Mouse (Mus musculus) thymus, postnatal 14 days (tissue): ENCODE data around the gene Mrps2.
"Not testable (repeated sequence)": the region's sequence is repeated elsewhere in the genome, so short reads cannot be mapped to it uniquely, and the experiment has no call there.

ENCODE experiments used
- DNase-seq: peaks from one replicate; pipeline ENCODE4 v3.0.0; 2021

The Mrps2 gene

DNA sequence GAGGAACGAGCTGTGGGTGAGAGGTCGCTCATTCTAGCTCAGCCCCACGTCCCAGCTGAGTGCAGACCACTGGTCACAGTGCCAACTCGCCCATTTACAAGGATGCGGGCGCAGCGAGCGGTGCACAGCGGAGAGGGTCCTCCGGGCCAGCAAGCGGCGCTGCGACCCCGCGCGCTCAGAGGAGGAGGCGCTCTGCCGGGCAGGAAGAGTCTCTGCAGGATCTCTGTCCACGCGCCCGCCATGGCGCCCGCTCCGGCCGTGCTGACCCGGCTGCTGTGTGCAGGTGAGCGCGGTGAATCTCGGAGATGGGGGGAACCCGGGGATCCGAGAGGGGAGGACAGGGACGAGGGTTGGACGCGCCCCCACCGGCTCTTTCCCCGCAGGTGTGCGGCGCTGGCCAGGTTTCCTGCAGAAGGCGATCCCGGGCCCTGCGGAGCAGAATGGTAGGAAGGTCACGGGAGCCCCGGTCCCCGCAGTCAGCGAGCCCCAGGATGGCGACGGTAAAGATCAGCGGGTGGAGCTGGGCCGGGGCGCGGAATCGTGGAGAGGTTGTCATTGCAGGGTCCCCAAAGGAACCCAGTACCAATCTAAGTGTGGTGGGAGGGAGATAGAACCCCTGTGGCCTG lies at the start of gene Mrps2:
Gene Mrps2 (plus strand): TSS at position 207 of the 626 bp plus-strand sequence.
- peak; percentile 85 for DNase-seq

DNA sequence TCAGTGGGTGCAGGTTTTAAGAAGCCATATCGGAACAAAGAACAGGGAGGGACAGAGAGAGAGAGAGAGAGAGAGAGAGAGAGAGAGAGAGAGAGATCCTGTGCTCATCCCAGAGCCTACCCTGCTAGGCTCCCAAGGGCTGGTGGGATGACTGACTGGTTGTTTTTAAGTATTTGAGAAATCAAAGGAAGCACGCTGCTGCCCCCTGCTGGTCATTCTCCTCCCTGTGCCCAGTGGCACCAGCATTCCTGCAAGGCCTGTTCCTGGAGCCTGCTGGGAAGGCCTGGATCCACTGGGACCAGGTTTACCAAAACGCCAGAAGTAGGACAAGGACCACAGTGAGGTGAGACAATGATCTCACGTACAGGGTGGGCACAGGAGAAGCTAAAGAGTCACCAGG lies 48.0 kb upstream of the Mrps2 start:
- peak; percentile 59 for DNase-seq

DNA sequence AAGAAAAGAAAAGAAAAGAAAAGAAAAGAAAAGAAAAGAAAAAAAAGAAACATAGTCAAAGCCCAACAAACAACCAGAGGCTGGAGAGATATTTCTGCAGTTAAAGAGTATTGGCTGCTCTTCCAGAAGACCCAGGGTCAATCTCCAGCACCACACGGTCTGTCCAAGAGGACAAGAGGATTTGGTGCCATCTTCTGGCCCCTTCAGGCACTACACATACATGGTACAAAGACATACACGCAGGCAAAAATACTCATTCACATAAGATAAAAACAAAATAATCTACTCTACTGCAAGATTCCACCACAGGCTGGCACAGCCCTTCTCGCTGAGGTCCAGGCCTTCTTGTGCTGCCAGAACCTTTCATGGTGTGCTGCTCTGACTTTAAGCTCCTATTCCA lies 44.7 kb upstream of the Mrps2 start:
- peak; percentile 59 for DNase-seq

DNA sequence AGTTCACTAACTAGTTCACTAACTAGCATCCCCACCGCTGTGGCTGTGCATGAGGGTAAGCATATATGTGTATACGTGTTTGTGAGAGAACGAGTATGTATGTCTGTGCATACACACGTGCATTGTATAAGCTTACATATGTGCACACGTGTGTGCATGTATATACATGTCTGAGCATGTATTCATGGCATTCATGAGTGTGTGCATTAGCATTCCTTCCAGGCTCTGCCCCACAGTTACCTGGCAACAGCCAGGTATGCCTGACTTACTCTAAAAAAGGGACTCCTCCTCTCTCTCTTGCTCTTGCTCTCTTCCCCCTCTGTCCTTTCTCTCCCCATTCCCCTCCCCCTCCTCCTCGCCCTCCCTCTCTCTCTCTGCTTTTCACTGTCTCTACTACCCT lies 40.6 kb upstream of the Mrps2 start:
- DNase-seq, result no peak

DNA sequence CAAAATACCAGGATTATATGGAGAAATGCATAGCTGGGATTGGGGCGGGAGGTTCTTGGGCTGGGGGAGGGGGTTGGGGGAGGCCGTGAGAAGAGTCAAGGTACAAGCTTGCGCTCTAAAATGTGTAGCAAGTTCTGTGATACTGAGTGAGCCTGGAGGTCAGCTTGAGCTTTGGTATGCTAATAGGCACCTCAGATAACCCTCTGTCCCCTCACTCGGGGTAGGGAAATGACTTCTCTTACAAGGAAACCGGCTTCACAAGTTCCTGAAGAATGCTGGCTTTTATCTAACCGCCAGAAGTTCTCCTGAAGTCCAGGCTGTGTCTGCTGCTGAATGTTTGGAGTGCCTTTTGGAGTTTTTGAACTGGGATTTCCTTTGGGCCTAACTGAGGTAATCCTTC lies 37.0 kb upstream of the Mrps2 start:
- no peak for DNase-seq

DNA sequence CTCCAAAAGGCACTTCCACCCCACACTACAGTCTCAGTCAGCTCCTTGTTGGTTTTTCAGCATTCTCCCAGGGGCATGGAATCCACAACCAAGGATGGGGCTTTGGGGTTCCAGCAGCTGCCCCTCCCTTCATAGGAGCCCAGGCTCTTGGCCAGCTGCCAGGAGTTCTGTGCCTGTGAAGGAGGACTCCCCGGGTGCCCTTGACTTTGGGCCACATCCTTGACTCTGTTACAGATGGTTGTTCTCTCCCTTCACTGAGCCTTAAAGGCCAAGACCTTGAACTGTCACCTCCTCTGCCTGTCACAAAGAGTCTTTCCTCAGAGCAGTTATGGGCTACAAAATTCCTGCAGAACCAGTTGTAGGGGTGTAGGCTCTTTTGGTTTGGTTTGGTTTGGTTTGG lies 35.1 kb upstream of the Mrps2 start:
- no peak for DNase-seq

DNA sequence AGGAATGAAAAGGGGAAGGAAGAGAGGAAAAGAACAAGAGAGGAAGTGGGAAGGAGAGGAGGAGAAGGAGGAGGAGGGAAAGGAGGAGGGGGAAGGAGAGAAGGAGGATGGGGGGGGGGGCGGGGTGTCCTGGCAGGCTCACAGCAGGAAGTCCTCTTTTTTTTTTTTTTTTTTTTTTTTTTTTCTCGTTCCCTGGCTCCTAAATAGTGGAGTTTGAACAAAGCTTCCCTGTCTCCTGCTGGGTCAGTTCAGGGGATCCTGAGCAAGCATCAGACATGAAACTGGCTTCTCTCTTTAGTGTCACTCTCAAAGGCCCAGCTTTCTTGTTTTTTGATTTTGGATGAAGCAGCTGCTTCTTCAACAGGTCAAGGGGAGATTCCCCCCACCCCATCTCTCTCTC lies 34.4 kb upstream of the Mrps2 start:
- no peak for DNase-seq

DNA sequence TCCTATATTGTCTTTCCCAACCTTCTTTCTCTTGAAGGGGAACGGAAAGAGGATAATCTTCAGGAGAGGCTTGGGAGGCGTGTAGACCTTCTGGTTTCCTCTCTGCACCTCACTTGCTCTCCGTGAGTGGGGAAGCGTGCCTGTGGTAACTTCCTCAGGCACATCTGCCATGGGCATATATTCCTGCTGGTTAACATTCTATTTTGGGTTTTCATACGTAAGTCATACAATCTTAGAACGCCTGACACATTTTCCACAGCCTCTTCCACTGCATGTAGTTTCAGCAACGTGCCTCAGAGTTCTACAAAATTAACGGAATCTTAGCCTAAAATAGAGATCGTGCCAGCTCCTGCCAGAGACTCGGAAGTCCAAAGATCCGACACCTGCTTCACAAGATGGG lies 32.5 kb upstream of the Mrps2 start:
- no peak for DNase-seq

DNA sequence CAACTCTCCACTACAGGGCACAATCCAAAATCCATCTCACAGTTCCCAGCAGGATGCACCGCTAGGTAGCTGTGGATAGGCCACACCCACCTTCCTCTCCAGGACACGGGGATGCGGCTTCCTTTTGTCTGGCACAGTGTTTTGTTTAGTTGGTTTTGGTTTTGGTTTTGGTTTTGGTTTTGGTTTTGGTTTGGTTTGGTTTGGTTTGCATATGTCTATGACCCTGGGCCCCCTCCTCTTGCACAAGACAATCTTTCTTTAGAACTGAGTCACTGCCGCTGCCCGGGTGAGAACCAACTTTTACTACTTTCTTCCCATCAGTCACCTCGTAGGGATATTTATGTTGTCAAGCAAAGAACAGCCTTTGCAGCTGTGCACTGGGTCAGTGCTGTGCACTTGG lies 27.0 kb upstream of the Mrps2 start:
- no peak for DNase-seq

DNA sequence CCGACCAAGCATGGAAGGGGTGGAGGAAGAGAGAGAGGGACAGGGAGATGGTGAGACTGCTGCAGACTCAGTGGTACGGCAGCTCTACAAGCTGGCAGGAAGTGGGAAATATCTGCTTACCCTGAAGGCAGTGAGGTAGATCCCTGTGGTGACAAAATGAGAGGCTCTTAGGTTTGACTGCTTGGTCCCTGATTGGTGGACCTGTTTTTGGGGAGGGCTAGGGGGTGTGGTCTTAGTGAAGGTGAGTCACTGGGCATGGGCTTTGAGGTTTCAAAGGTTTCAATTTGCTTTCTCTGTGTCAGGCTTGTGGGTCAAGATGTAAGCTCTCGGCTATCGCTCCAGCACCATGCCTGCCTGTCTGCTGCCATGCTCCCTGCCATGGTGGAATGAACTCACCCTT lies 22.8 kb upstream of the Mrps2 start:
- peak; percentile 13 for DNase-seq

DNA sequence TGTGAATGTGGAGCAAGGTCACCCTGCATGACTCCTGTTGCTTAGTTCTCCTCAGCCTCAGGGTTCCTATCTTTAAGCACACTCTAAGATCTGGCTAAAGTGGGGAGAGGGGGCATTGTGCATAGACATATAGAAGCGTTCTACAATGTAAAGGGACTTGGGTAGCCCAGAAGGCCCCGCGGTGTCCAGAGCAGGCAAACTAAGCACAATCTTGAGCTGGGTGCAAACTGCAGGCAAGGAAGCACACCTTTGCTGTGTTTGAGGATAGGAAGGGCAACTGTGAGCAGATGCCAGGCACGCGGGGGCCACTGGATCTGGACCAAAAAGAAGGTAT lies 21.7 kb upstream of the Mrps2 start:
- no peak for DNase-seq

DNA sequence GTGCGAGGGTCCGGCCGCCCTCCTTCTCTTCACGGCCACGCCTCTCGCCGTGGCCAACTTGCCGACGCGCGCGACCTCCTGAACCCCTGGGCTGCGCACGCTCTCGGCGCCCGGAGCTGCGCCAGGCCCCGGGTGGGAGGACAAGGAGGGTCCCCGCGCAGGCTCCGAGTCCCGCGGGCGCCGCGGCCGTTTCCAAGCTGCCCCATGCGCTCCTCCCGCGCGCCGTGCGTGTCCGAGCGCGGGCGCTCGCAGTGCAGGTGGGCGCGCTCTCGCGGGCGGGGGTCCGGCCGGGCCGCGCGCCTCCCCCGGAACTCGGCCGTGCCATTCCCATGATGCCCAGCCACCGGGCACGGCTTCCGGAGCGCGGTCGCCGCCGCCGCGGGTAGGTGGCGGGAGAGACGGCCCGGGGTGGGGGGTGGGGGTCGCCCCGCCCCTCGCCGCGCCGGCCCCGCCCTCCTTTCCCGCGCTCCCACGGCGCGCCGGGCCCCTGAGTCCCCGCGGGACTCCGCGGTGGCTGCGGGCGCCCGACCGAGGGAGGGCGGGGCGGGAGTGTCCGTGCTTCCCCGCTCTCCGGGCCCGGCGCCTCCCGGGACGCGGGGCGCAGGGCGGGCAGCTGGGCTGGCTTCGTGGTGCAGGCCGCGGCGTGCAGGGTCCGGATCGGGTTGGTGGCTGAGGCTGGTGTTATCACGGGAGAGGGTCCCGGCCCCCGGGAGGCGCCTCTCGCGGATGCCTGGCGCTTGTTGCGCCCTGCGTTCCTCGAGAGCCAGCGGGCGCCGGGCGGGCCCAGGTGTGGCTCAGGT lies 21.2 kb upstream of the Mrps2 start, which contains the start of gene Ppp1r26:
Gene Ppp1r26 (plus strand): TSS at position 286 of the 800 bp plus-strand sequence.
- peak; percentile 43 for DNase-seq

DNA sequence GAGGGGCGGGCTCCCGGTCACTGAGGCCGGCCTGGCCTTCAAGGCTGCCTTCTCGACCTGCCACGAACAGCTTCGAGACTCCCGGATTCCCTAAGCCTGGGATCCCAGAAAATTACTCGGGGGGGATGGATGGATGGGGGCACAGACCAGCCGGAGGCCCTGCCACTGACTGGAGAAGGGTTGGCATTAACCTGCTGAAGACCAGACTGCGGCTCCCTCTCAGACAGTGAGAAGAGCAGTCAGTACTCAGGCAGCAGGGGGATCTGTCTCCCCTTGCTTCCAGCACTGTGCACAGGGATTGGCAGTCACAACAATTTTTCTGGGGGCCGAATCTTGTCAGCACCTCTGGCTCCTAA lies 20.6 kb upstream of the Mrps2 start:
- DNase-seq, result no peak

DNA sequence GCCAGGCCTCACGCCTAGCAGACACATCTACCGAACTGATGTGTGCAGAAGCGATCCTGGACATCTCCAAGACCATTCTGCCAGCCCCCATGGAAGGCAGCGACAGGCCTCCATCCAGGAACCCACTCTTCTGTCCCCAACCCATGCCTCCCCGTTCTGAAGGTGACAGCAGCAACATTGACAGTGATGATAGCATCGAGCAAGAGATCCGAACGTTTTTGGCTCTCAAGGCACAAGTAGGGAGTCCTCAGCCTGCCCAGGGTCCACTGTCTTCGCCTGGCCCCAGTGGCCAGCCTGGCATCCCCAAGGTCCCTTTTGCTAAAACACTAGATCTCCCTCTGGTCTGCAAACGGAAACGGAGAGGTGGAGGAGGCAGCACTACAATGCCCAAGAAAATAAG lies 16.2 kb upstream of the Mrps2 start:
- no peak for DNase-seq

DNA sequence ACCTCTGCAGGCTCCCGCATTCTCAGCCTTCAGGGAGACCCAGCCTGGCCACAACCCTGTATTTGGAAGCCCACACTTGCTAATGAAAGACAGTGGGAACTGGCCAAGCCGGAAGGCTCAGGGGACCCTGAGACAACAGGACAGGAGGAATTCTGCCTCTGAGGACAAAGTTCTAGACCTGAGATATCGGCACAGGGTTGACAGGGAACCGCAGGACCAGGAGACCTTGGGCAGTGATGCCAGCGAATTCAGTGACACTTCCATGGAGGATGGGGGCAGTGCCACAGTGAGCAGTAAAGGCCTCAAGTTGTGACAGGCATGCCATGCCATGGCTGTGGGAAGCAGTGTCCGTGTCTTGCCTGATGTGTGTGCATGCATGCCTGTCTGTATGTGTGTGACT lies 14.3 kb upstream of the Mrps2 start:
- no peak for DNase-seq

DNA sequence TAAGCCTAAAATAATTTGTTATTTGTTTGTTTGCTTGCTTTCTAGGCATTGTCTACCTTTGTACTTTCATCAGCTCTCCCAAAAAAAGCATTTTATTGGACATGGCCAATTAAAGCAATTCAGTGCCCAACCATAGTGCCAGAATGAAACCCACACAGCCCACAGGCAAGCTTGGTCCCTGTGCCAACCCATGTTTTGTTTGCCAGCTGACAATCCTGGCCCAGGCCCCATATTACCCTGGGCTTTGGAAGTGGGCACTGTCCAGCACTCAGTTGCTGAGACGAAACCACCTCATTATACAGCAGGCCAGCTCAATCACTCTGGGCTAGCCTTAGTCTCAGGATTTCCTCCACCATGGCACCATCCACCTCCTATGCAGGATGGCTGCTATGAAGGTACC lies 11.2 kb upstream of the Mrps2 start:
- no peak for DNase-seq

DNA sequence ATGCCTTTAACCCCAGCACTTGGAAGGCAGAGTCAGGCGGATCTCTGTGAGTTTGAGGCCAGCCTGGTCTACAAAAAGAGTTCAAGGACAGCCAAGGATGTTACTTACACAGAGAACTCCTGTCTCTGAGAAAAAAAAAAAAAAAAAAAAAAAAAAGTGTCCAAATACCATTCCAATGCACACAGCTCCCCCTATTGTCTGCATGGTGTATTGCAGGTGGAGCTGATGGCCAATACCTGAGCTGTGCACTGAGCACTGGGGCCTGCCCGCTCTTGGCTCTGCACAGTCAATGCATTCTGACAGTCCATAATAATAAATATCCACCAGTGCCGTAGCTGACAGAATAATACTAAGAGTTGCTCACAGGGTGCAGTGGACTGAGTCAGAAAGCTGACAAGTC lies 3.9 kb upstream of the Mrps2 start:
- DNase-seq, result peak; percentile 78

DNA sequence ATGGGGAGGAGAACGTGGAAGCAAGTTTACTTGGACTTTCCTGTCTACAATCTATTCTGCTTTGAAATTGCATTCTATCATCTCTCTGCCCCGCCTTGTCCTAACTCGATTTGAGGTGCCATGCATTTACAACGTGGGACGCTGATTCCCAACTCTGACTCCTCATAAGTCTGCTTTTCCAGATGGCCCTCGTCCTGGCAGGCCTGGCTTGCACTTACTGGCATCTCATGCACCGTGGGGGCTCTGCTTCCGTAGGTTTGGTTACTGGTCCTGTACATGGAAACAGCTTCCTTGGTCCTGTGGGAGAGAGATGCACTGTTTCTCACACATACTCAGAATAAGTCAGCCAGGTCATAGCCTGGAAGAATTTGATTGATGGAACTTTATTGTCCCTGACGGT lies 2.9 kb upstream of the Mrps2 start:
- DNase-seq, result no peak

DNA sequence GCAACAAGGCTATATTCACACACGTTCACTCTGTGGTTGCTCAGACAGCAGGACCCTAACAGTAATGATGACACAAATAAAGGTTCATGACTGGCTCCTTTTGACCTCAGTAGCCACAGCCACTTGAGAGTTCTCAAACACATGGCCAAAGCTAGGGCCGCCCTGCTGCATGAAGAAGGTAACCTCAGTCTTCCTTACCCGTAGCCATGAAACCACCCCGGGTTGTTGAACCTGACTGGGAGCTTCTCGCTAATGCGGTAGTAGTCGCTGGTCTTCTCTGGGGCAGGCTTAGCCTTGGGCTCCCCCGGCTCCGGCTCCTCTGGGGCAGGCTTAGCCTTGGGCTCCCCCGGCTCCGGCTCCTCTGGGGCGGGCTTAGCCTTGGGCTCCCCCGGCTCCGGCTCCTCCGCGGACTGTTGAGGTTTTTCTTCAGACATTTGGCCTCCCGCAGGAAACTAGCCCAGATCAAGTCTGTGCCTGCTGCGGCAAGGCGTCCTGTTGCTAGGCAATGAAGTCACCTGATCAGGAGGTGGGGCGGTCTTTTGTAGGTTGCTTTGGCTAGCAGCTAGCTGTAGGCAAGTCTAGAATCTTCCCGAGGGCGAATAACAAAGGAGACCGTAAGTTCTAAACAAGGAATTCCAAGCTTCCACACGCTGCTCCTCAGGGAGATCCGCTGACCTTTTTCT lies 1.9 kb upstream of the Mrps2 start, which contains the start of gene 1700007K13Rik:
Gene 1700007K13Rik (minus strand): TSS at position 497 of the 683 bp plus-strand sequence.
- peak; percentile 72 for DNase-seq

DNA sequence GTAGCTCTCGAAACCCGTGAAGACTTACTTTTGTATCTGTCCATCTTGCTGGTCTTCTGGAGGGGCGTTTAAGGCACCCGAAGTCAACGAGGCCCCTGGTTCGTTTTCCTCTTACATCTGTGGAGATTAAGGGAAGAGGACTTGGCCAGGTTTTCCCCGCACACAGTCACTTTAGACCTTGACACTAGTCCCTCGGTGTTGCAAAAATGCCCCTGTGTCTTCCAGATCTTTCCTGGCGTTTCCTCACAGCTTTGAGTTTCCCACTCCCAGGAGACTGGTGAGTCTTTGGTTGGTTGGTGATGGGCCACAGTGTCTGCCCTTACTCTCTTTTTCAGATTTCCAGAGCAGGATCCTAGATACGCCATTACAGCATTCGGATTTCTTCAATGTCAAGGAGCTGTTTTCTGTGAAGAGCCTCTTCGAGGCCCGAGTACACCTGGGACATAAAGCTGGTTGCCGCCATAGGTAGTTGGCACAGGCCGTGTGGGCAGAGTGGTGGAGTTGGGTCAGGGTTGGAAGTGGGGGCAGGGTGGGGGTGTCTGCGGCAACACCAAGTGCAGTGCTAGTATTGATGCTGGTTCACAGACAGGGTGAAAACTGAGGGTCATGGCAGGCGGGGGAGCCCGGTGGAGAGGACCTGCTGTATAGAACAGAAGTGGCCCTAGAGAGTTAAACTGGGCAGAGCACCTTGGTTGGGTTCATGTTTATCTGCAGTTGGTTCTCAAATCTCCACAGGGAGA lies 790 bp downstream of the Mrps2 start:
- no peak for DNase-seq

DNA sequence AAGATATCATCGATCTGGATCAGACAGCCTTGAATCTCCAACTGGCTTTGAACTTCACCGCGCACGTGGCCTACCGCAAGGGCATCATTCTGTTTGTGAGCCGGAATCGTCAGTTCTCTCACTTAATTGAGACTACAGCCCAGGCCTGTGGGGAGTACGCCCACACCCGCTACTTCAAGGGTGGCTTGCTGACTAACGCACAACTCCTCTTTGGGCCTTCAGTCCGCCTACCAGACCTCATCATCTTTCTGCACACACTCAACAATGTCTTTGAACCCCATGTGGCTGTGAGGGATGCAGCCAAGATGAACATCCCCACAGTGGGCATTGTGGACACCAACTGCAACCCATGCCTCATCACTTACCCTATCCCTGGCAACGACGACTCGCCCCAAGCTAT lies 1.6 kb downstream of the Mrps2 start:
- no peak for DNase-seq

DNA sequence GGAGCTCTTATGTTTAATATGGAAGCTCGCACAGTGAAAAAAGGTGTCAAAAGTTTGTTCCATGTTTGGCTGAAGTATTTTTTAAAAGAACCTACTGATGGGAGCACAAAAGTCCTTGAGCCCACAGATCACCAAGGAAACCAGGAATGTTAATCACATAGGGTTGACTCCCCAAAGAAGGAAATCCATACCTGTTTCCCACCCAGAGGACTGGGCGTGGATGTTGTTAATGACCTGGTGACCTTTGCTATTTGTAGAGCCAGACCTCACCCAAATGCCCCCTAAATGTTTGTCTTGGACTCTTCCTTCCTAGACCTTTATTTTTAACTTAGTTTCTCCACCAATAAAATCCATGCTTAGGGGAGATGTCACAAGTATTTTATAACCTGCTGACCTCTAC lies 2.7 kb downstream of the Mrps2 start:
- no peak for DNase-seq

DNA sequence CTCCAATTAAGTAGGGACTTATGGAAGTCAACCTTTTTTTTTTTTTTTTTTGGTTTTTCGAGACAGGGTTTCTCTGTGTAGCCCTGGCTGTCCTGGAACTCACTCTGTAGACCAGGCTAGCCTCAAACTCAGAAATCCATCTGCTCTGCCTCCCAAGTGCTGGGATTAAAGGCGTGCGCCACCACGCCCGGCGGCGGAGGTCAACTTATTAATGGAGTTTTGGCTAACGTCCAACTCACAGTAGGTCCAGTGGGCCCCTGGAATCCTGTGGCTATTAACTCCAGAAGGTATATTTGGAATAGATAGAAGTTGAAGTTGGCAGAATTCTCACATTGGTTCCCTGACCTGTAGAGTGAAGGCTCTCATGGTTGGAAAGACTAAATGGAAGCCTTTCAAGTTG lies 4.1 kb downstream of the Mrps2 start:
- DNase-seq, result not testable (repeated sequence)

DNA sequence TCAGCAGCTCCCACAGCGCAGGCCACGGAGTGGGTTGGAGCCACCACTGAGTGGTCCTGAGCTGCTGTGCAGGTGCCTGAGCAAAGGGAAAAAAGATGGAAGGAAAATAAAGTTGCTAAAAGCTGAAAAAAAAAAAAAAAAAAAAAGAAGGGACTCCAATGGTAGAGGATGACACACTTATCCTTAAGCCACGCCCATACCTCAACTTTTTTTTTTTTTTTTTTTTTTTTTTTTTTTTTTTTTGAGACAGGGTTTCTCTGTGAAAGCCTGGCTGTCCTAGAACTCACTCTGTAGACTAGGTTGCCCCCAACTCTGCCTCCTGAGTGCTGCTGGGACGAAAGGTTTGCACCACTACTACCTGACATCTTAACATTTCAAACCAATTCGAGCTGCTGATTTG lies 10.1 kb downstream of the Mrps2 start:
- not testable (repeated sequence) for DNase-seq
